Mouse (Mus musculus) right cerebral cortex, postnatal 4 days (tissue): Measurements from ENCODE around the gene Gm10358.
"Not testable (repeated sequence)": the region's sequence is repeated elsewhere in the genome, so short reads cannot be mapped to it uniquely, and the experiment has no call there.

Source experiments
- DNase-seq: peaks from one replicate; pipeline ENCODE4 v3.0.0-alpha.2; 2022

The Gm10358 gene

GRCm38 (mm10) chr8:75406489-75406888, at the start of gene Gm10358:
Gene Gm10358 (minus strand): TSS chr8:75406589.
- DNase-seq: no peak

DNA sequence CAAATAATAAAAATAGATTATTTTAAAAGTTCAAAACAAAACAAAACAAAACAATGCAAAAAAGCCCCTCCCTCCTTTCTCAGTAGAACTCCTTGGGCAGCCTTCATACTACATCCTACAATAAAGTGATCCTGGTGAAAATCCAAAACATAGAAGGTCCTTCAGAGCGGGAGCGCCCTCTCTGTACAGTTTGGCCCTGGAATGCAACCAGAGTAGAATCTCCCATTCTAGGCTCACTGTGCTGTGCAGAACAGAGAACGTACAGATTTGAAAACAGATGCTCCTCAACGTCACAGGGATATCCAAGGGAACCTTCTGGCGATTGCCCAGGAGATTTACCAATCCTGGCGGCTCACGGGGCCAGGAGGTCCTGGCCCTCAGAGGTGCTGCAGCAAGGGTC, 42.0 kb upstream of the Gm10358 start, which contains the start of gene Iqcm:
Gene Iqcm, plus strand, starts transcription at position 301 of the 400 bp plus-strand sequence.
- no peak for DNase-seq

GRCm38 (mm10) chr8:75415696-75416095, 9.3 kb upstream of the Gm10358 start:
- DNase-seq: not testable (repeated sequence)

- DNase-seq: no peak
Observed at GRCm38 (mm10) chr8:75384770-75385290, 21.6 kb downstream of the Gm10358 start.

DNA sequence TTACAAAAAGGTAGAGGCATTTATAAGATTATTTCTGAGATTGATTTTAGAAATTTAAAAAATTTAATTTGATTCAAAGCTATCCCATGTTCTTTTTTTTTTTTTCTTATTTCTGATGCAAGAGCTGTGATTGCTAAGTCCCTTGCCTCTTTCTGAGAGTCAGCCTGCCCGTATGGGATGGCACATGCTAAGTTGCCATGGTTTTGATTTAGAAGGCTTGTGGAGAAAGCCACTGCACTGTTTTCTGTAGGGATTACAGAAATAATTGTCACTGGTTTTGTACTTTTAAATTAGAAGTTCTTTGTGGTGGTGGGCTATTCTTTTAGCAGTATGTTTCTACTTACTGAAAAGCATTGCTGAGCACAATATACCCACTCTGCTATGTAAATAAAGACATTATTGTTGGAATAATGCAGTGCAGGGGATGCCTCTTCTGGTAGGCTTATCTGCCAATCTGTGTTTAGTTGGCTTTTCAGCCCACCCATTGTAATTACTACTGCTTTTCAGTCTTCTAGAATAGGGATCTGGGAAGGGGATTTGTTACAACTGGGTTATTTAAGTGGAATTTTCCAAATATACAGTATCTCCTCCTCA, 30.8 kb downstream of the Gm10358 start:
- no peak for DNase-seq

GRCm38 (mm10) chr8:75372006-75372405, 34.4 kb downstream of the Gm10358 start:
- no peak for DNase-seq
